Mouse (Mus musculus) limb, embryonic 14.5 days (tissue): ENCODE measurements around the gene Spata32. TPM values are rescaled to one million over a fixed set of nuclear protein-coding genes. Genes with fewer than 3 reads are reported as not detected.

Source experiments
- ATAC-seq: fragments of 200-750 bp; cut with Nextera tagmentation; 2 replicates; pipeline ENCODE4 v1.8.0; 2017; ENCODE audit warnings: low read depth, moderate number of reproducible peaks, moderate TSS enrichment; ENCODE audit not compliant: low FRiP score
- DNase-seq: peaks from one replicate; pipeline ENCODE4 v3.0.0-alpha.2; 2015; ENCODE audit warnings: low spot score
- H3K27ac ChIP-seq: fragments of 300-500 bp; sonication (generic); replicated peaks from 2 replicates; pipeline ENCODE4 v1.5.1; 2014; ENCODE audit warnings: low read depth, mild to moderate bottlenecking, low read length, moderate library complexity, mixed read lengths
- H3K27me3 ChIP-seq: fragments of 300-500 bp; sonication (generic); 2 replicates; pipeline ENCODE4 v1.6.1; 2014; ENCODE audit warnings: low read length, mixed read lengths; ENCODE audit not compliant: control insufficient read depth, insufficient read depth
- H3K36me3 ChIP-seq: fragments of 300-500 bp; sonication (generic); 2 replicates; pipeline ENCODE4 v1.6.1; 2014; ENCODE audit warnings: mild to moderate bottlenecking, low read length, moderate library complexity, mixed read lengths; ENCODE audit not compliant: control insufficient read depth, insufficient read depth
- H3K4me1 ChIP-seq: fragments of 300-500 bp; sonication (generic); 2 replicates; pipeline ENCODE4 v1.6.1; 2014; ENCODE audit warnings: antibody characterized with exemption, low read length, mixed read lengths; ENCODE audit not compliant: control insufficient read depth, insufficient read depth
- H3K4me2 ChIP-seq: fragments of 300-500 bp; sonication (generic); replicated peaks from 2 replicates; pipeline ENCODE4 v1.6.1; 2014; ENCODE audit warnings: low read depth, mild to moderate bottlenecking, low read length, moderate library complexity; ENCODE audit not compliant: severe bottlenecking
- H3K4me3 ChIP-seq: fragments of 300-500 bp; sonication (generic); replicated peaks from 2 replicates; pipeline ENCODE4 v1.5.1; 2014; ENCODE audit warnings: low read length
- H3K9ac ChIP-seq: fragments of 300-500 bp; sonication (generic); 2 replicates; pipeline ENCODE4 v1.6.1; 2014; ENCODE audit warnings: mild to moderate bottlenecking, low read depth, low read length, moderate library complexity; ENCODE audit not compliant: severe bottlenecking
- H3K9me3 ChIP-seq: fragments of 300-500 bp; sonication (generic); 2 replicates; pipeline ENCODE4 v1.6.1; 2016; ENCODE audit warnings: low read length; ENCODE audit not compliant: control insufficient read depth
- POLR2A ChIP-seq: fragments of 200-500 bp; IDR thresholded peaks from 2 replicates; pipeline ENCODE4 v1.8.0; 2012; ENCODE audit warnings: inconsistent platforms, mild to moderate bottlenecking, moderate library complexity, borderline replicate concordance; ENCODE audit not compliant: insufficient read depth, insufficient read length; ENCODE audit errors: extremely low read depth
- WGBS: fragments of 180-500 bp; shearing (Covaris S2); extraction: QIAGEN DNeasy Blood & Tissue Kit; methylation state at CpG from one replicate; pipeline ENCODE4 v1.1.7; 2014; 5-methylcytosine and 5-hydroxymethylcytosine counted together
- polyA plus RNA-seq, 2 experiments: library from polyadenylated mRNA; depleted of rRNA in 1 of 2; stranded (reverse) in 1 of 2; unstranded in 1 of 2; fragments of >200 nt; fragmentation: Nextera tagmentation in 1 of 2; extraction: Ambion mirVana in 1 of 2; gene quantifications; 2 replicates each; pipeline versions ENCODE4 v1.2.1 to v1.2.3; 2012 to 2014

Spata32 gene
- polyA plus RNA-seq, 2 experiments, result not detected

DNA sequence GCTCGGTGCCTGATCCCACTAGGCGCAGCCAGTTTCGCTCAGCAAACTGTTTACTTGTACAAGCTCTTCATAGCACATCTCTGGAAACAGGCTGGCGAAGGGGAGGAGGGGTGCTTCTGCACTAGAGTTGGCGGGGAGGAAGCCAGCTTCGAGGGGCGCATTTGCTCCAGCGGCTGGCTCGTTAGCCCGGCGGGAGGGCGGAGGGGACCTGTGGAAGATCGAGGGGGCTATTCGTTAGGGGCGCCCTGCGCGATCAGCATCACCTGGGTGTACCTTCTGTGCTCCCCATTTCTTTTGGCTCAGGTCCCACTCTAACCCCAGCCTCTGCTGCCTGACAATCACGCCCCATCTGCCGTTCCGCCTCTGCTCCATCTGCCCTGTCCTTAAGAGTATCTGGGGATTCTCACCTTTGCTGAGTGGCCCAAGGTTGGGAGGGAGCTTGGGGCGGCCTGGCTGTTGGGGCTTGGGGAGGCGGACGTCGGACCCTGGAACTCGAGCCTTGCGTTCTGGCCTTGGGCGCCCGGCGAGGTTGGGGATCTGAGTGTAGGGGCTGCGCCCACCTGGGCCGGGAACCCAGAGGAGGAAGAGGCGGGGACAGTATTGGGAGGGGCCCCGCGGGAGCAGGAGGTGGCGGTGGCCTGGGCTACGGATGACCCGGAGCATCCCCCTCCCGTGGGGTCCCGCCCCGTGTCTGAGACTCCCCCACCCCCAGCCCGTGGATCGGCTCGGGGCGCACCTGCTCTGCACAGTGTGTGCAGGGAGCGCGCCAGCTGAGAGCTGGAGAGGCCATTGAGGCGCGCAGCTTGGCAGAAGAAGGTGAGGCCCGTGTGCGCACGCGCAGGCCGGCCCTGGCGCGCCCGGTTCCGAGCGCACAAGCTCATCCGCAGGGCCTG is 19.1 kb downstream of the Spata32 start:
- 2% methylated on average over 51 of the region's 59 CpGs for WGBS
- no peaks in the 10 kb centered on the region for H3K36me3 ChIP-seq
- H3K4me1 ChIP-seq, result peaks cover 17% of the 10 kb centered on the region
- H3K27me3 ChIP-seq, result peaks cover 63% of the 10 kb centered on the region
- H3K9ac ChIP-seq, result peak overlapping the region; percentile 32; the same call in 1 of the 2 replicates
- ATAC-seq (peak; percentile 44), DNase-seq (peak; percentile 40)
- peak overlapping the region; percentile 40 for H3K4me3 ChIP-seq
- peak overlapping the region; percentile 71 for H3K4me2 ChIP-seq
- no peaks in the 10 kb centered on the region for H3K9me3 ChIP-seq
- H3K27ac ChIP-seq, result no peak overlapping the region
- TF ChIP-seq POLR2A, result no peak

DNA sequence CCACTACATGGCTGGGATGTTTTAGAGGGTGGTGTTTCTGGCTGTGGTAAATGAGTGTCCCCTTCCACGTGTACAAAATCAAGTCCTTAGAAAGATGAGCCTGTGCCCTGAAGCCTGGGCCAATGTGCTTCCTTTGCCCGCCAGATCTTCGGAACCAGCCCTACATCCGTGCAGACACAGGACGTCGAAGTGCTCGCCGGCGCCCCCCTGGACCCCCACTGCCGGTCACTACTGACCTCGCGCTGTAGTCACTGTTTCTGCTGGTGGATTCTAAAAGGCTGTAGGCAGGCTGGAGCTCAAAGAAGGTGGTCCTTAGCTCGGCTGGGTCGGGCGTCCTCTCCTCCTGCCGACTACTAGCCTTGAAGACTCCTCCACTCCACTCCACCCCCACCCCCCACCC is 19.9 kb downstream of the Spata32 start:
- Histone ChIP-seq H3K4me2 (peak overlapping the region; percentile 71), H3K27ac (no peak overlapping the region), H3K4me1 (peaks cover 17% of the 10 kb centered on the region), H3K4me3 (peak overlapping the region; percentile 40), H3K27me3 (peaks cover 71% of the 10 kb centered on the region), H3K9me3 (no peaks in the 10 kb centered on the region), H3K9ac (no peak overlapping the region), H3K36me3 (no peaks in the 10 kb centered on the region)
- ATAC-seq, result no peak
- DNase-seq, result no peak
- no peak for TF ChIP-seq POLR2A
- WGBS, result 7% methylated on average over 16 of the region's 16 CpGs

DNA sequence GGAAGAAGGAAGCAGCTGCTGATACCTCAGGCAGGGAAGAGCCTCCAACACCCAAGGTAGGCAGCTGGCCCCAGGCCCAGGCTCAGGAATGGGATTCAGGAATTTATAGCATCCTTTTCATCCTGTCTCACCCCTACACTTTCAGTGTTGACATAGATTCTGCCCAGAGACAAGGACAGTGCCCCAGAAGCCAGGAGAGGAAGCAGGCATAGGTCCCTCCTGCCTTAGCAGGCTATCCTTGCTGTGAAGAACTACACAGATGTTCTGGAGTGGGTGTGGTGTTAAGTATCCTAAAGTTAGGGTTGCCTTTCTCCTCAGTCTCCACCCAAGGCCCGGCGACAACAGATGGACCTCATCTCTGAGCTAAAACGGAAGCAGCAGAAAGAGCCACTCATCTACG is 20.9 kb downstream of the Spata32 start:
- H3K36me3 ChIP-seq, result no peaks in the 10 kb centered on the region
- H3K27me3 ChIP-seq, result peaks cover 78% of the 10 kb centered on the region
- WGBS, result 75% methylated on average over 4 of the region's 4 CpGs
- TF ChIP-seq POLR2A, result no peak
- H3K4me3 ChIP-seq, result no peak overlapping the region
- no peak overlapping the region for H3K27ac ChIP-seq
- H3K4me2 ChIP-seq, result no peak overlapping the region
- DNase-seq, result no peak
- H3K9ac ChIP-seq, result no peak overlapping the region
- H3K4me1 ChIP-seq, result peaks cover 17% of the 10 kb centered on the region
- no peaks in the 10 kb centered on the region for H3K9me3 ChIP-seq
- no peak for ATAC-seq

DNA sequence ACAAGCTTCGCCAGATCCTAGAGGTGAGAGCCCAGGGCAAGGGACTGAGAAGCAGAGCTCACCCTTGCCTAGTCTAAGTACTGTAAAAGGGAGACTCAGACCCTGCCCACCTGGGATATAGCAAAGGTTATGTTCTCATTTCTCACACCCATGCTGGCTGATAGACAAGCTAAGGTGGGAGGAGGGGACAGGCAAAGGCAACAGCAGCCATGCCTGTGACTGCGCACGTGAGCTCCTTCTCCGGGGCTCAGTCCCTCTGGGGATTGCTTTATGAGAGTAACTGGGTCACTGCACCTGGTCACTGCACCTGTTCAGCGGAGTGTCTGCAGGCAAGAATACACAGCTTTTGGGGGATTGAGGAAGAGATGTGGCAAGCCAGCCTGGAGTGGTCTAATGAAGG is 22.6 kb downstream of the Spata32 start:
- no peak overlapping the region for H3K27ac ChIP-seq
- ATAC-seq (no peak), DNase-seq (no peak)
- no peak overlapping the region for H3K4me3 ChIP-seq
- H3K9ac ChIP-seq, result no peak overlapping the region
- no peak overlapping the region for H3K4me2 ChIP-seq
- WGBS, result 68% methylated on average over 5 of the region's 5 CpGs
- H3K4me1 ChIP-seq, result peaks cover 11% of the 10 kb centered on the region
- TF ChIP-seq POLR2A, result no peak
- no peaks in the 10 kb centered on the region for H3K9me3 ChIP-seq
- H3K27me3 ChIP-seq, result peaks cover 95% of the 10 kb centered on the region
- H3K36me3 ChIP-seq, result no peaks in the 10 kb centered on the region

DNA sequence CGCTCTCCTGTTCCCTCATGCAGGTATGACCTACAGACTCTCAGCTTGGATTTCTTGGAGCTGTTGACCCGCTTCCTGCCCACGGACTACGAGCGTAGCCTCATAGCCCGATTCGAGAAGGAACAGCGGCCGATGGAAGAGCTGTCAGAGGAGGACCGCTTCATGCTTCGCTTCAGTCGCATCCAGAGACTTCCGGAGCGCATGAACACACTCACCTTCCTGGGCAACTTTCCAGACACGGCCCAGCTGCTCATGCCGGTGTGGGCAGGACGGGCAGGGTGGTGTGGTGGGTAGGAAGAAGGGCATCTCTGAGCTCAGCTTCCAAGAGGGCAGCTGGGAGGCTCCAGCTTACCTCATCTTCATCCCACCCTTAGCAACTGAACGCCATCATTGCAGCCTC is 23.0 kb downstream of the Spata32 start:
- Histone ChIP-seq H3K27me3 (peaks cover 92% of the 10 kb centered on the region), H3K9me3 (no peaks in the 10 kb centered on the region), H3K27ac (no peak overlapping the region), H3K4me1 (peaks cover 11% of the 10 kb centered on the region), H3K36me3 (no peaks in the 10 kb centered on the region), H3K9ac (no peak overlapping the region), H3K4me3 (no peak overlapping the region), H3K4me2 (no peak overlapping the region)
- ATAC-seq, result no peak
- TF ChIP-seq POLR2A, result no peak
- DNase-seq, result no peak
- 84% methylated on average over 18 of the region's 18 CpGs for WGBS

DNA sequence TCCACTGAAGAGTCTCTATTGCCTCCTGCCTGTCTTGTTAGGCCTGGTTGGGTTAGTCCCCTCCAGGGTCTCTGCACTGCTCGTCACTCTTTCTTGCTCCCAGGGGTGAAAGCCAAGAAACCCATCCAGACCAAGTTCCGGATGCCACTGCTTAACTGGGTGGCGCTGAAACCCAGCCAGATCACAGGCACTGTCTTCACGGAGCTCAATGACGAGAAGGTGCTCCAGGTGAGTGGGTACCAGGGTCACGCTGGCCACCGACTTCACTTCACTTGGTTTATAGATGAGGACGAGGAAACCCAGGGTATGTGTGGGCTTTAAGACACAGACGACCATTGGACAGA is 24.4 kb downstream of the Spata32 start:
- TF ChIP-seq POLR2A, result no peak
- H3K4me1 ChIP-seq, result peaks cover 1% of the 10 kb centered on the region
- no peaks in the 10 kb centered on the region for H3K36me3 ChIP-seq
- peaks cover 77% of the 10 kb centered on the region for H3K27me3 ChIP-seq
- no peak overlapping the region for H3K4me3 ChIP-seq
- DNase-seq, result no peak
- no peaks in the 10 kb centered on the region for H3K9me3 ChIP-seq
- H3K27ac ChIP-seq, result no peak overlapping the region
- no peak overlapping the region for H3K9ac ChIP-seq
- WGBS, result 27% methylated on average over 9 of the region's 9 CpGs
- no peak for ATAC-seq
- no peak overlapping the region for H3K4me2 ChIP-seq
